Mouse (Mus musculus): ENCODE measurements around the gene Mdh1.

DNA sequence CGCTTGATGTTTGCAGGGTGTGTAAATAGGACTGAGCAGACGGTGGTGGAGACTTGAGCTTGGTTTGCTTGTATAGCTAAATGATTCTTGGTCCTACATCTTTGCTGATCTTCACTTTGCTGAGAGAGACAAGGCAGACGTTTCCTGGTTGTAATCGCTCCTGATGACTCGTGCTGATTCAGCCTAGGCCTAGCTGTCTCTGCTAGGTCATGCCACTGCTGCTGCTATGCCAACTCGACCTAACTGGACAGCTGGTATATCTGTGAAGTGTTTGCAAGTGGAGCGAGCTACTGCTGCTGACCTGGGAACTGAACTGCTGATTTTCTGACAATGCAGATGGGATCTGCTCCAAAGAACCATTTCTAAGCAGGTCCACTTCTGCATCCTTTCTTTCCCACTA is 9.3 kb upstream of the Mdh1 start:
- TF ChIP-seq CTCF (IDR thresholded peaks at IDR 0.05; ENCODE audit: low read depth) (no peak), EP300 (IDR thresholded peaks at IDR 0.05; ENCODE audit: low read depth) (no peak)

Measured in liver, embryonic 14.5 days (tissue).